Mouse (Mus musculus) fat pad, adult 2 months (tissue): ENCODE data around the gene Efna2.
"Not testable (repeated sequence)": the region's sequence is repeated elsewhere in the genome, so short reads cannot be mapped to it uniquely, and the experiment has no call there.

Experiments
- DNase-seq: peaks from one replicate; pipeline ENCODE4 v3.0.0-alpha.2; 2011; ENCODE audit warnings: low read depth, low spot score; ENCODE audit errors: extremely low read depth

Gene Efna2

DNA sequence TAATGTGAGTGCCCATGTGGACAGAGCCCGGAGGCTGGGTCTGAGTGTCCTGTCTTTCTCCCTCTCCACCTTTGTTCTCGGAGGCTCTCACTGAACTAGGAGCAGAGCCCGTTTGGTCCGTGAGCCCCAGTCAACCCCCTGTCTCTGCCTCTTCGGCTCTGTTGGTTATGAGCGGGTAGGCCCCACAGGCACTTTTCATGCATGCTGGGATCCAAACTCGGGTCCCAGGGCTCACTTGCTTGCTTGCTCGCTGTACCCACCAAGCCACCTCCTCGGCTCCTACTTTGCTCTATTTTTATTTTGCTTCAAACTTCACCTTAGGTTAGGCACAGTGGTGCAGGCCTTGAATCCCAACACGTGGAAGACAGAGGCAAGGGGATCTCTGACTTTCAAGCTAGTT, 8.5 kb downstream of the Efna2 start:
- DNase-seq, result no peak

DNA sequence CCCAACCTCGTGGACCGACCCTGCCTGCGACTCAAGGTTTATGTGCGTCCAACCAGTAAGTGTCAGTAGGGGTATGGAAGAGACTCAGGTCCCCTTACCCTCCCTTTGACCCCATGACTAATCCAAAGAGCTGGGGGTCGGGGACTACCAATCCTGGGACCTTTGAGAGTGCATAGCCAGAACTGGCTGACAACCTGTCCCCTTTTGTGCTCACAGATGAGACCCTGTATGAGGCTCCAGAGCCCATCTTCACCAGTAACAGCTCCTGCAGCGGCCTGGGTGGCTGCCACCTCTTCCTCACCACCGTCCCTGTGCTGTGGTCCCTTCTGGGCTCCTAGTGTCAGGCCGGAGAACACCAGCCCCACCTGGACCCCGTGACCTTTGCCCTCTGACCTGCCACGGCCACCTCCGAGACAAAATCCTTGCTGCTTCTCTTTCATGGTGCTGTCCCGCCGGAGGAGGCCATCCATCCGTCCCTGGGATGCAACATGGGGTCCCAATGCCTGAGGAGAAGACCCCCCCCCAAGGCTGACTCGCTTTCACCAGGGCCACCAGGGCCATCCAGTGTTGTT, 9.3 kb downstream of the Efna2 start:
- no peak for DNase-seq

DNA sequence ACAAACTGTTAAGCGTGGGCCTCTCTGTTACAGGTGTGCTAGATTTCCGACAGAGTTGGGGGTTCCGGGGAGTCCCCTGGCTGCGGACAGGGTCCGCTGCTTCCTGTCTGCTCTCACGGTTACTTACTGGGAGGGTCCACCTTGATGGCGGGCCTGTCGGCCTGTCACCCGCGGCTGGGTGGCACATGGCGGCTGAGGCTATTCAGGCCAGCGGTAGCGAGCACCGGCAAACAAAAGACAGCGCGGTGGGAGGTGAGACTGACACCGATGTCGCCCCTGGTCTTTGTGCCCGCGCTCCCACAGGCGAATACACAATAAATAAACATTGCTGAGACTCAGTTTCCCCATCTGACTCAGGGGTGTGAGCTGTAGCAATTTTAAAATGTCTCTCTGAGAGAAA, 10.7 kb downstream of the Efna2 start:
- DNase-seq, result no peak

- DNase-seq, result no peak
Observed at GRCm38 (mm10) chr10:80190491-80191051, 11.3 kb downstream of the Efna2 start.

DNA sequence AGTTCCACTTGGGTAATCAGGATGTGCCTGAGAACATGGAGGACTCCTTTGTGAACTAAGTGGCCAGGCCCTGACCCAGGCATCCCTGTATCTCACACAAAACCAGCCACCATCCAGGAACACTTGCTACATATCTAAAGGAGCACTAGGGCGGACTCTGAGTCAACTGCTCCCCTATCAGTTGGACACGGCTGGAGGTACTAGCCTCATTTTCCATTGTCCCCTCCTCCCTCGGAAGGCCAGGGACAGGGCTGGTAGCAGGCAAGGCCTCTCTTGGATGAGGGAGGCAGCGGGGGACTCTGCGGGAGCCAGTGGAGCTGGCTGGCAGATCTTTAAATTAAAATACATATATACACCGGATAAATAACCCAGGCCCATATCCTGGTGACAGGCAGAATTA, 14.7 kb downstream of the Efna2 start:
- no peak for DNase-seq

DNA sequence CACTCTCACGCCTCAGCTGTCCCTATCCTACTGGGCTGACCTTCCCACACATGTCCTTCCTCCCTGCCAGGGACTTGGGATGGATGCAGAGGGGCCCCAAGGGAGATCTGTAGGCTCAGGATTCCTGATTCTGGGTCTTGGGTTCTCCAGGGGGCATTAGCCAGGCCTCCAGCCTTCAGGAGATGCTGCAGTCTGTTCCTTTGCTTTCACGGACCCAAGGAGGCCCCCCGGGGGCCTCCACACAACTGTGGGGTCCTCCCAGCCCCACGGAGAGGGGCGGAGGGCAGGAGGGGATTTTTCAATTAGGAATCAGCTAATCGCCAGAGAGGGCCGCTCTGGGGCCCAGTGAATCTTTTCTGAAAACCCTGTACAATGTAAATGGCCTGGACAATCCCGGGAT, 15.2 kb downstream of the Efna2 start:
- no peak for DNase-seq

GRCm38 (mm10) chr10:80196167-80196566, 16.9 kb downstream of the Efna2 start:
- DNase-seq, result no peak

- no peak for DNase-seq
Observed at GRCm38 (mm10) chr10:80196778-80197581, 17.7 kb downstream of the Efna2 start.

- DNase-seq, result no peak
Observed at GRCm38 (mm10) chr10:80199440-80200008, 20.2 kb downstream of the Efna2 start.

DNA sequence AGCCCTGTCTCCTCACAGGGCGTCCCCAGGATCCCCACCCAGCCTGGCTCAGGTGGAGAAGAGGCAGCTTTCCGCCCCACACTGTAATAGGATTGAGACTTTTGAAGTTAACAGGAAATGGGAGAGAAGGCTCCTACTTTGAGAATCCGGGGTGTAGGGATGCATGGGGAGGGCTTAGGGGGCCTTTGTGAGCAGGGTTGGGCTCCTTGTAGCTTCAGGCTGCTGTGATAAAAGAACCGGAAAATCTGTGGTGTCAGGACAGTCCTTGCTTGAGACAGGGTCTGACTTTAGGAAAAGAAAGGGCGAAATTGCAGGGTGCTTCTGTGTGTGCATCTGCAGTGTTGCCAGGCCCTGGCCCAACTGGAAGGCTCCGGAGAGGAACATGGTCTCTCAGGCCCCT, 21.2 kb downstream of the Efna2 start:
- no peak for DNase-seq

DNA sequence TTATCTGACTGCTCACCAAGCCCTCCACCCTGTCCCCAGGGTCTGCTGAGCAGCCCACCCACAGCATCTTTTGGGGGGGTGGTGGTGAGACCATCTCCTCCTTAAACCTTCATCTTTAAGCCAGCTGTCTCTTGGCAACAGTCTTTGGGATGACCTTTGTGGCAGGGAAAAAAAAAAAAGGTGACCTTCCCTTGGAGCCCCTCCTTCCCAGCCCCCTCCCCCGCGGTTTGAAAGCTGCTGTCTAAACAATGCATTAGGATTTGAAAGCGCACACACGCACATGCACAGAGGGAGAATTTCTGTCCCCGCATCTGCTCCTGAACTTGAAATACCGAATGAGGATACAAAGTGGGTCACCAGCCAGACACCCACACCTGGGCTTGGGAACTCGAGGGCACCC, 24.8 kb downstream of the Efna2 start:
- no peak for DNase-seq

DNA sequence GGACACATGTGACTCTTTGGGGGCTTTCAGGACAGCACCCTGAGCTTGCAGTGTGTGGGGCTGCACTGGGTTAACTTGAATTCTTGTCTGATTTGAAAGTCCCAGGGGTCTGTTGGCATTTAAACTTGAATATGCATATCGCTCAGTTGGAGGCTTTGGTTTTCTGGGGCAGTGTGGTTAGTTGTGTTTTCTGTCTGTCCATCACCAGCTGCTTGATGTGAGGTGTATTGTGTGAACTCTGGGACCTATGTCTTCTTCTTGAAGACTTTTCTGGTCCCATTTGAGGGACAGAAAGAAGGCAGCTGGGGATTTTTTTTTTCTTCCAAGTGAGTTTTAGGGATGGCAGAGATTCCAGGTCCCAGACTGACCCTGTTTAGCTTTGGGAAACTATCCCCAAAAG, 27.9 kb downstream of the Efna2 start:
- no peak for DNase-seq

DNA sequence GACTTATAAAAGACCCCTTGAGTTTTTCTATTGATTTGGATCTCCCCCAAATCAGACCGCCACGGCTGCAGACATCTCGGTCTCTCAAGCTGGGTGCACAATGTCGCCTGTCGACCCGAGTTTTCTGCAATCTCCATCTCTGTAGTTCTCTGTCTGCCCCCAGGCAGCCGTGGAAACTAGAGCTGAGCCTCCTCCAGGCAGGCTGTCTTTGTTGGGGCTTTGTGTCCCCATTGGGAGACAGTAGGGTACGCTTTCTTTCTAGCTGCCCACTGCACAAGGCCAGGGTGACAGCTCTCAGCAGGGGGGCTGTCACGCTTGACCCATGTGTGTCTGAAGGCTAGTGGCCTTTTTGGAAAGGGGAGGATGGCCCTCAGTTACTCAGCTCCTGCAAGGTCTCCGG, 28.4 kb downstream of the Efna2 start:
- DNase-seq, result no peak

- DNase-seq, result no peak
Observed at GRCm38 (mm10) chr10:80208248-80208647, 29.0 kb downstream of the Efna2 start.

DNA sequence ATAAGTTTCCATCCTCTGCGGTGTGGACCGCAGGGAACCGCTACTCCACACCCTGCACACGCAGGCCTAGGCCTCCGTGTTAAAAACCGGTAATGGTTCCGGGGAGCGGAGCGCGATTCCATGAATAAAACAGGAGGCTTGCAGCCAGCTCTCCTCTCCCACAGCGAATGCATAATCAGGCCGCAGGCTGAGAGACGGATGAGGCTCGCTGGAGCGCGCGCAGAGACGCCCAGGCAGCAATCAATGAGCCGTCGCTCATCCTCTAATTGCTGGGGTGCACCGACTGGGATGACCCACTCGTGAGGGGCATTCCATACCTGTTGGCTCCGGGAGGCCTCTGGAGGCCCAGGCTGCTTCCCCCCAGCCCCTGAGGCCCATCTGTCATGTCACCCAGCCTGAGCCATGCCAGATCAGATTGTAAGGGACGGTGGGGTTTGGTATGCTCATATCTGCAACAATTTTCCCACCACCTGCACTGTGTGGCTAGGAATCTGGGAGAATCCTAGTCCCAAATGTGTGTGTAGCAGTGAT, 29.6 kb downstream of the Efna2 start:
- DNase-seq, result no peak

DNA sequence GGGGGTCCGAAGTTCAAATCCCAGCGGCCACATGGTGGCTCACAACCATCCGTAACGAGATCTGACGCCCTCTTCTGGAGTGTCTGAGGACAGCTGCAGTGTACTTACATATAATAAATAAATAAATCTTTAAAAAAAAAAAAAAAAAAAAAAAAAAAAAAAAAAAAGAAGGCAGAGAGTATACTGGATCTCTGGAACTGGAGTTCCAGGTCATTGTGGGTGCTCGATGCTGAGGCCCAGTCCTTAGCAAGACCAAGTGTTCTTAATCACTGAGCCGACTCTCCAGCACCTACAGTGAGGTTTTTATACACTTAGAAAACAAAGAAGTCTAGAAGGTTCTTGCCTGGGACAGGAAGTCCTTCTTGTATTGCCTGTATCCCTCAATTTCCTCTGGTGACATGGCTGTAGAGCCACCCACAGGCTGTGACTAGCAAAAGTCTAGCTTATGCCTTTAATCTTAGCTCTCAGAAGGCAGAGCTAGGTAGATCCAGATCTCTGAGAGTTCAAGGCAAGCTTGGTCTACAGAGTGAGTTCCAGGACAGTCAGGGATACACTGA, 32.3 kb downstream of the Efna2 start:
- not testable (repeated sequence) for DNase-seq

DNA sequence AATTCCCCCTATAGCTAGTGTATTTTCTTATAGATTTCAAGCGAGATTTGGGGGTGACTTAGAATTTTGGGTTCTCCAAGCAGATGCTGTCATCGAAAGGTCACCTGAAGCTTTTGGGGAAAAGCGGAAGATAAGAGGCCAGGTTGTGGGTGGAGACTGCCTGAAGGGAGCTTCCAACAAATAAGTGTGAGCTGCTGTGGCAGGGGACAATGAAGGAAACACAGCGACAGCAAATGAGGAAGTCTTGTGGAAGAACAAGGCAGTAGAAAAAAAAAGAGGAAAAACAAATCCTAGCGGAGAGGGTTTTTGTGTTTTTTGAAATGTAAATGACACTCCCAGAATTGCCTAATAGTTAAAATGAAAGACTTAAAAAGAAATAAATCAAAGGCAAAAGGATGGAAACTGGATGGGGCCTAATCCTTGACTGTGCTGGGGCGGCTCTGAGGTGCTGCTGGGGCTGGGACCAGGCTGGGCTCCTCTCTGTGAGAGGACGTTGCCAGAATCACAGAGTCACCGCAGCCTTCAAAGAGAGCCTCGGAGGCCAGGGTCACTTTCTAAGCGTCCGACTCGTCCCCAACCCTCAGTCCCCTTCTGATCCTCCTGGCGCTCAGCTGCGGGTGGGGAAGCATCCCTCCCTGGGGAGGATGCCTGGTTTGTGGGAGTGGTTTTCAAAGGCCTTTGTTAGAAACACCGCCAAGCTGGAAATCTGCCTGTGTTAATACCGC, 35.9 kb downstream of the Efna2 start:
- no peak for DNase-seq

- DNase-seq, result no peak
Observed at GRCm38 (mm10) chr10:80220676-80221075, 41.4 kb downstream of the Efna2 start.

DNA sequence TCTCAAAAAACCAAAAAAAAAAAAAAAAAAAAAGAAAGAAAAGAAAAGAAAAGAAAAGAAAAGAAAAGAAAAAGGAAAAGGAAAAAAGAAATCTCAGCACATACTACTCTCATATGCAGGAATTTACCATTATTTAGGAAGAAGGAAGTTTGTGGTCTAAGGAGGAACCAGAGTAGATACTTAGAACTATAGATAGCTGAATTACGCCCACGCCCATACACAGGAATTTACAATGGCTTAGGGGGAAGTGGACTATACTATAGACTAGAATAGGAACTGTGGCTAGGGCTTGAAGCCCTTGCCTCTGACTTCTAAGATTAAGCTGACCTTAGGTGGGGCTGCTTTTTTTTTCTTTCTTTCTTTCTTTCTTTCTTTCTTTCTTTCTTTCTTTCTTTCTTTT, 43.9 kb downstream of the Efna2 start:
- not testable (repeated sequence) for DNase-seq

DNA sequence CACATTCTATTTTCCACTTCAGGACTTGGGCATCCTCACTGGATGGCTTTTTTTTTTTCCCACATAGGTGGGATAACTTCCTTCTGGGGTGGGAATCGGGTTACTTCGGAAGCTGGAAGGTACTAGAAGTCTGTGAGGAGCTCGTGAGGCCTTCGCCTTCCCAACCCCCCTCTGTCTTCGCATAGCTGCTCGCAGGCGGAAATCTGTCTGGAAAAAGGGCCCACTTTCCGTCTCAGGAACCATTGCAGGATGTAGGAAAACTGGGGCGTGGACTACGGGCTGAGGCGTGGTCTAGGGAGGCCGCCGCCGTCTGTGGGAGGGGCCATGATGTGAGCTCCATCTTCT, 46.8 kb downstream of the Efna2 start:
- no peak for DNase-seq
